Mouse (Mus musculus) ES-Bruce4 (cell line): ENCODE results near the gene Naif1.

Experiments used
- CTCF ChIP-seq: IDR thresholded peaks from one replicate; pipeline ENCODE4 v1.8.1; 2011; ENCODE audit warnings: low read depth, low read length
- POLR2A ChIP-seq: IDR thresholded peaks from one replicate; pipeline ENCODE4 v1.8.1; 2011; ENCODE audit warnings: low read length; ENCODE audit not compliant: insufficient read depth

DNA sequence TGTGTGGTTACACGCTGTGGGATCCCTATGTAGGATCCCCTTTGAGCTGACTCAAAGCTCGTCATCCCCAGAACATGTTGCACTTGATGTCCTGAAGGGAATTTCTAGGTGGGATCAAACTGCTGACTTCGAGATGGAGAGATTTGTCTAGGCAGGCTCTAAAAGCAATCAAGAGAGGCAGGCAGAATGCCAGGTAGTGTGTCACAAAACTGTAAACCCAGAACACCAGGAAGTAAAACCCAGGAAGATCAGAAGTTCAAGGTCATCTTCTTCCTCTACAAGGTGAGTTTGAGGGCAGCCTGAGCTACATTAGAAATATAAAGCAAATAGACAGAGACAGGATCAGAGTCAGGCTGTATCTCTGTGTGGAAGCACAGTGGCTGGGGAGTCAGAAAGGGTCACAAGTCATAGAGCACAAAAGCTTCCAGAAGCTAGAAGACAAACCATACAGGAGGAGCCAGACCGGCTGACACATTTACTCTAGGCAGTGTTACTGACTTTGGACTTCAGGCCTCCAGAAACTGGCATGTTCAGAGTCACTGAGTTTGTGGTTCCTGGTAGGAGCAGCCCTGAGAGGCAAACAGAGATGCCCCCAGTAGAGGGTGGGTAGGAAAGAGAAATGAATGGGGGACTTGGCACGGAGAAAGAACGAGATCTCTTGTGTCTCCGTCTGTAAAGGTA lies 43.0 kb upstream of the Naif1 start:
- TF ChIP-seq POLR2A (no peak), CTCF (no peak)
